ENCODE assay signal across 27 mouse cellular contexts in genomic region chr3:105130228-105130627, GRCm38 (mm10).
"Had no signal": no experiment of that assay in that cellular context is flagged by ENCODE, and none has a peak within 500 bp of the region (broad histone marks: within the 10 kb centered on the region; RNA-seq: fewer than 3 reads in every experiment).

No protein-coding gene starts in this region.

- DNase-seq: gastrocnemius, adult 2 months; gastrocnemius, postnatal 10 days; gastrocnemius, postnatal 36 days; heart, adult 11 months; heart, adult 2 months; heart, postnatal 14 days; heart, postnatal 36 days; kidney, adult 11 months; kidney, adult 2 months; kidney, adult 9 months; kidney, postnatal 14 days; kidney, postnatal 36 days; layer of hippocampus, adult 9-11 months; layer of hippocampus, postnatal 36 days; left cerebral cortex, postnatal 4 days had no signal

- H3K4me2 ChIP-seq: heart, embryonic 11.5 days; heart, embryonic 13.5 days; heart, embryonic 15.5 days; hindbrain, embryonic 13.5 days; hindbrain, embryonic 15.5 days; kidney, embryonic 15.5 days; limb, embryonic 13.5 days; limb, embryonic 15.5 days; liver, embryonic 12.5 days had no signal

- H3K27ac ChIP-seq: gastrocnemius, adult 2 months; heart, adult 2 months; heart, embryonic 13.5 days; heart, embryonic 15.5 days; hindbrain, embryonic 13.5 days; hindbrain, embryonic 15.5 days; hindbrain, postnatal 0 days; kidney, embryonic 15.5 days; kidney, postnatal 0 days; limb, embryonic 13.5 days; limb, embryonic 15.5 days; liver, embryonic 12.5 days had no signal

- H3K36me3 ChIP-seq: heart, embryonic 13.5 days; heart, embryonic 15.5 days; hindbrain, embryonic 13.5 days; hindbrain, embryonic 15.5 days; kidney, embryonic 15.5 days; limb, embryonic 13.5 days; limb, embryonic 15.5 days; liver, embryonic 12.5 days had no signal

- H3K27me3 ChIP-seq: heart, embryonic 13.5 days; heart, embryonic 15.5 days; hindbrain, embryonic 13.5 days; hindbrain, embryonic 15.5 days; kidney, embryonic 15.5 days; limb, embryonic 13.5 days; limb, embryonic 15.5 days; liver, embryonic 12.5 days had no signal

- ATAC-seq: hindbrain, postnatal 0 days; intestine, embryonic 16.5 days; liver, embryonic 12.5 days had no signal

- H3K9me3 ChIP-seq: heart, embryonic 15.5 days; hindbrain, embryonic 13.5 days; hindbrain, embryonic 15.5 days; kidney, embryonic 15.5 days; limb, embryonic 13.5 days; limb, embryonic 15.5 days had no signal

- H3K4me3 ChIP-seq: gastrocnemius, adult 2 months; heart, adult 2 months; heart, embryonic 13.5 days; heart, embryonic 15.5 days; hindbrain, embryonic 13.5 days; hindbrain, embryonic 15.5 days; kidney, embryonic 15.5 days; limb, embryonic 13.5 days; limb, embryonic 15.5 days; liver, embryonic 12.5 days had no signal

- H3K4me1 ChIP-seq: liver, embryonic 12.5 days had no signal

- H3K9ac ChIP-seq: heart, embryonic 13.5 days; heart, embryonic 15.5 days; hindbrain, embryonic 13.5 days; hindbrain, embryonic 15.5 days; kidney, embryonic 15.5 days; limb, embryonic 13.5 days; limb, embryonic 15.5 days; liver, embryonic 12.5 days had no signal
